Mouse (Mus musculus) lung, adult 2 months (tissue): ENCODE data around the gene Galnt7.

ENCODE experiments used
- CTCF ChIP-seq: fragments of 200-500 bp; IDR thresholded peaks from 2 replicates; pipeline ENCODE4 v1.5.1; 2011; ENCODE audit warnings: mild to moderate bottlenecking, low read length, control low read depth; ENCODE audit not compliant: insufficient read depth
- POLR2A ChIP-seq: fragments of 200-500 bp; IDR thresholded peaks from 2 replicates; pipeline ENCODE4 v1.6.1; 2011; ENCODE audit warnings: low read depth, mild to moderate bottlenecking, control low read depth, low read length, borderline replicate concordance; ENCODE audit errors: extremely low read depth

GRCm38 (mm10) chr8:57480606-57481005 is 172.2 kb downstream of the Galnt7 start:
- no peak for TF ChIP-seq CTCF
- no peak for TF ChIP-seq POLR2A
